Mouse (Mus musculus) gastrocnemius, adult 8-10 months (tissue): Measurements from ENCODE around the gene Rab5a. TPM values are rescaled to one million over a fixed set of nuclear protein-coding genes. Genes with fewer than 3 reads are reported as not detected.
"Not testable (repeated sequence)": the region's sequence is repeated elsewhere in the genome, so short reads cannot be mapped to it uniquely, and the experiment has no call there.

Experiments used
- DNase-seq, 2 experiments: peaks; one replicate each; pipeline ENCODE4 v3.0.0; 2022; ENCODE audit warnings: low spot score in 2 of 2
- total RNA-seq, 4 experiments: library from RNA; stranded (reverse); gene quantifications; 2 replicates each; pipeline ENCODE4 v1.2.4; 2022

The Rab5a gene
- 10 to 100 TPM; 49.0 to 53.9 (median 50.0) TPM for total RNA-seq

DNA sequence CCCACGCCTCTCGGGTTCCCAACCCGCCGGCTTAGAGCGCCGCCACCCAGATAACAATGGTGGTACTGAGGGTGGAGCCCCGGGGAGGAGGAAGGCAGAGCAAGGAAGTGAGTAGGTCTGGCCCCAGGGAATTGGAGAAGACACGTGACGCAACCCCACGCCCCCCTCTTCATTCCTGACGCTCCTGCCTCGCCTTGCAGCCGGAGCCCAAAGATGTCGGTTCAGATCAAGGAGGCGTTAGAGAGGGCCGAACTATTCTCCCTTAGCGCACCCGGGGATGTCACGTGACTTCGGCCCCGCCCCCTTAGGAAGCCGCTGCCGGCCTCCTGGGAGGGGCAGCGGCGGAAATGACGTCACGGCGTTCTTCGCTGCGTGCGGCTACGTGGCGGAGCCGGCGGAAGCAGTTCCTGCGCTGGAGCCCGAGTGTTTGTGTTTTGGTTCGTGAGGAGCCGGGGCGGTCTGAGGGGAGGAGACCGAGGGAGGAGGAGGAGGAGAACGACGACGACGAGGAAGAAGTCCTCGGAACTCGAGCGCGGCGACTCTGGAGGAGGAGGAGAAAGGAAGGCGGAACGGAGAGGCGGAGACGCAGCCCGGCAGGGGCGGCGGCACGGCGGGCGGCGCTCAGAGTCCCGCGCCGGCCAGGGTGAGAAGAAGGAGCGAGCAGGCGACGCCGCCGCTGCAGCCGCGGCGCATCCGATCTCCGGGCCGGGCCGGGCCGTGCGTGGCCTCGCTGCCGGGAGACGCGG lies at the start of gene Rab5a:
Gene Rab5a (plus strand): TSS at position 377 of the 746 bp plus-strand sequence.
- peak; percentile 98 to 99 for DNase-seq

DNA sequence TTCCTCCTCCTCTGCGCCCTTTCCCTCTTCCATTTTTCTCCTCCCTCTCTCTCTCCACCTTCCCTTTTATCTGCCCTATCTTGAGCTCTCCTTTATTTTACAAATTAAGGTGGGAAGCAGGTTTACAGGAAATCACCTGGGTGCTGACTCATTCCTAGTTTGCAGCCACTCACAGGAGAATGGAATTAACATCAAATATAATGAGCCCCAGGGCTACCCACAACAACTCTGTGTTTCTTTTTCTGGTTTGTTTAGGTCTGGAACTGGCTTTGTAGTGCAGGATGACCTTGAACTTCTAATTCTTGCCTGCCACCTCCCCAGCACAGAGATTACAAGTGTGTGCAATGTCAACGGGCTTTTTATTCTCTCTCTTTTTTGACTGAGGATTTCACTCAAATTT lies 22.9 kb upstream of the Rab5a start:
- DNase-seq: no peak

- DNase-seq: no peak
Measured at GRCm38 (mm10) chr17:53456742-53457141, 22.3 kb upstream of the Rab5a start.

DNA sequence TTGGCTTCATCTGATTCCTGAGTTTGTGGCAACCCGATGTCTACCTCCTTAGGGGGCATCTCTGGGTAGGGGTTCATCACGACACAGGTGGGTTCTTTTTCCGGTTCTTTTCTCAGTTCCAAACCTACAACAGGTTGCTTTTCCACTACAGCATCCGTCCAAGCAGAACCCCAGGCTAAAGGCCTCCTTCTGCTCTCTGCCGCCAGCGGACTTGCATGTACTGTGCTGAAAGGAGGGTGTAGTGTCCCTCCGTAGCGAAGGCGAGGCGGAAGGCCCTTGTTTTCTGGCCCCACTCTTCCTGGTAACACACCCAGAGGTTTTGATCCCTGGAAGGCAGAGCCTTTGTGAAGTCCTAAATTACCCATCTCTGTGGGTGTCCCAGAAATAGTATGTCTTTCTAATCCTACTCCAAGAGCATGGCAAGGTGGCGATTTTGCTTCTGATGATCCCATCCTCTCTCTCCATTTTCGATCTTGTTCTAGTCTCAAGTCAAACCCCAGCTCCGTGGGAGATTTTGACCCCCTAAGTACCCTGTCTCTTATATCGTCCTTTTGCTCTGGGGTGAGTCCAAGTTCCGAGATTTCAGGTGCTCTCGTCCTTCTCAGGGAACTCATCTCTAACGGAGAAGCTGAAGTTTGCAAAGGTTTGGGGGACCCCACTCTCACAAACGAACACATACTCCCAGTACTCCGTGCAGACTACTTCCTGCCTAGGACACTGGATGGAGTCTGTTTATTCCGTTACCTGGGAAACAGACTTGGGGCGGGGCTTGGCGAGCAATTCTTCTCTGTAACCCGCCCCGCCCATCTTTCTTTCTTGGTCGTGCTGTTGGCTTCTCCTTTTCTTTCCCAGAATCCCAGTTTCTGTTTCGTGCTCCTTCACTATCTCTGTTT lies 16.2 kb upstream of the Rab5a start, which contains the start of gene Efhb:
Gene Efhb (minus strand): TSS at position 719 of the 893 bp plus-strand sequence.
- DNase-seq: peak; percentile 82 to 84

DNA sequence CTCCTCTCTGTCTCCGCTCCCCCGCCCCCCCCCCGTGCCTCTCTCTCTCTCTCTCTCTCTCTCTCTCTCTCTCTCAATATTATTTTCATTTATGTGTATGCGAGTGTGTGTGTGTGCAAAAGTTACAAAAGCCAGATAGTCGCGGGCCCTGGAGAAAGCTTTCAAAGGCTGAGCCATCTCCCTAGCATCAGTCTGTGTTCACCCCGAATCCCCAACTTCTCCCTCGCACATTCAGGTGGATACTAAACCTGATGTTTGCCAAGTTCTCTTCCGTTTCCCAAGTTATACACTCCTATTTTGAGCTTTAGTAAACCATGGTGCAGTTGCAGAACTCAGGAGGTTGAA lies 15.6 kb upstream of the Rab5a start:
- no peak for DNase-seq

- DNase-seq: no peak
Measured at GRCm38 (mm10) chr17:53465569-53465968, 13.5 kb upstream of the Rab5a start.

GRCm38 (mm10) chr17:53468697-53469096 lies 10.3 kb upstream of the Rab5a start:
- no peak for DNase-seq

DNA sequence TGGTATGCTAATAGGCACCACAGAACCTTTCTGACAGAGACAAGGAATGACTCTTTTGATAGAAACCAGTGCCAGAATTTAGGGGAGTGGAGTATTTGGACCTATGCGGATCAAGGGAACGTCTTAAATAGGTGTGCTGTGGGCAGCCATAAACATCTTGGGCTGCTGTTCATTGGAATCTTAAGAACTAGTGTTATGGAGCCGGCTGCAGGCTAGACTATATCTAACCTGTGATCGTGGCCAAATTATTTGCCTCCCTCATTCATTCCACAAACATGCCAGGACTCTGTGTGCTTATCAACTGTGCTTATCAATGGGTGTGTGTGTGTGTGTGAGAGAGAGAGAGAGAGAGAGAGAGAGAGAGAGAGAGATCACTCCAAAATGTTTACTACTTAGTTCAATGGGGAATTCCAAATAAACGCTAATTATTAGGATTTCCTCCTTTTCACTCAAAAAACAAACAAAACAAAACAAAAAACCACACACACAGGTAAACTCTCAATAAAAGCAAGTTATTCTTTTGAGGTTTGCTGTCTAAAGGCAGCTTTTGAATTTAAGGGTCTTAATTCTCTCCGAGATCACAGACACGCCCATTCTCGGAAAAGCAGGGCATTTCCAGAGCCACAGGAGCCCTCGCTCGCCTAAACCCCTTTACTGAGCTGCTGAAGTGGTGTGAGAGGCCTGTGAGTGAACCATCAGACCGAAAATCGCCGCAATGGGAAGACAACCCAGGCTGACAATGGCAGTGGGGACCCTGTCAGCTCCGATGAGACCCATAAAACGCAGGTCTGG lies 772 bp upstream of the Rab5a start:
- no peak for DNase-seq

DNA sequence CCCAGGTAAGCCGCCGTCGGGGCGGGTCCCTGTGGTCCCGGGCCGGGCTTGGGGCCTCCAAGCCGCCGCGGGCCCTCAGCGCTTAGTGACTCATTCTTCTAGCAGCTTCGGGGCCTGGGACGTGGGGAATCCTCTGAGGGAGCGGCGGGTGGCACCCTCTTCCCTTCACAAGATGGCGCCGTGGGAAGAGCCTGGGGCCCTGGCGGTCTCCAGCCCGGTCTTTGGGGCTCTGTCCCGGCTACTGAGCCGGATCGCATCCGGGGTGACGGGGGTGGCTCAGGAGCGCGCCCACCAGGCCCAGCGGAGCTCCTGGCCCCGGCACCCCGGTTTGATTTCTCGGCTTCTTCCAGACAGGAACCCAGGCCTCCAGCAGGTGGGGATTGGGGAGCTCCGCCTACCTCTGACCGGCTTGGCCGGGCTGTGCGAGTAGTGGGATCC lies 589 bp downstream of the Rab5a start:
- peak; percentile 22 to 38 for DNase-seq

- DNase-seq: no peak
Measured at GRCm38 (mm10) chr17:53480433-53480832, 1.4 kb downstream of the Rab5a start.

DNA sequence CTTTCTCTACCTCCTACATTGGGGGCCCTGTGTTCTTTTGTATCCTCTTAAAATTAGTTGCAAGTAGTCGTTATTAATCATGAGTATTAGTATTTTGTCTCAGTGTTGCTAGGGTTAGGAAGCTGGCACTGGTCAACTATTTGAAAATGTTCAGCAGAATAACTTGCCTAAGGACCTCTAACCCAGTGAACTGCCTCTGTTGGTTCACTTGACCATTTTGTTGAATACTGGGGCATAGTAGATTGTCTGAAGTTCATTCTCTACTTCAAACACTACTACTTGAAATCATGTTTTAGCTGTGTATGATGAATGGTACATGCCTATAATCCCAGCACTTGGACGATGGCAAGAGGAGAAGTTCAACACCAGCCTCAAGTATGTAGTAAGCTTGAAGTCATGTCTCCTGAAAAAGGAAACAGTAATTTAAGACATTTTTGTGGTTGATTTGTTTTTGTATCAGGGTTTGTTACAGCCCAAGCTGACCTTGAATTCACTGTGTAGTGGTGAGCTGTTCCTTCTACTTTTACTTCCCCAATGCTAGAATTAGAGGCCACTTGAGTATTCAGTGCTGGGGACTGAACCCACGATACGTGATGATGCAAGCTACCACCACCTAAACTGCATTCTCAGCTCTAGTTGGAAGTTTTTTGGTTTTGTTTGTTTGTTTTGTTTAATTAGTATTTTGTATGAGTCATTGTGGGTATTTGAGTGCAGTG lies 9.4 kb downstream of the Rab5a start:
- no peak for DNase-seq

GRCm38 (mm10) chr17:53489007-53489378 lies 10.0 kb downstream of the Rab5a start:
- DNase-seq: no peak

- DNase-seq: no peak
Measured at GRCm38 (mm10) chr17:53502966-53503365, 23.9 kb downstream of the Rab5a start.

GRCm38 (mm10) chr17:53512311-53512951 lies 33.4 kb downstream of the Rab5a start:
- DNase-seq: no peak

GRCm38 (mm10) chr17:53519364-53519763 lies 40.3 kb downstream of the Rab5a start:
- DNase-seq: no peak

DNA sequence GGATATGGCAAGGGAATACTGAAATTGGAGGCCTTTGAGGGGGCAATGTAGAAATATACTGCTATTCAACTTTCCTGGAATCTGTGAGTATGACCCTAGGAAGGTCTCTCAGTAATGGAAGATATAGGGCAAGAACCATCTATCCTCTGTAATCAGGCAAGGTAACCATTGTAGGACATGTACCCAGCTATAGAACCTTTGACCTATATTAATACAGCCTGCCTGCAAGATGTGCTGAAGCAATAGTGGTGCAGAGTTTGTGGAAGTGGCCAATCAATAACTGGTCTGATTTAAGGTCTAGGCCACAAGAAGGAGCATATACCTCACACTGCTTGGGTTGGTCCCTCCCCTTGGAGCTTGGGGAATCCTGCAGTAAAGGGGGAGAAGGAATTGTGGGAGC lies 41.5 kb downstream of the Rab5a start:
- no peak for DNase-seq

DNA sequence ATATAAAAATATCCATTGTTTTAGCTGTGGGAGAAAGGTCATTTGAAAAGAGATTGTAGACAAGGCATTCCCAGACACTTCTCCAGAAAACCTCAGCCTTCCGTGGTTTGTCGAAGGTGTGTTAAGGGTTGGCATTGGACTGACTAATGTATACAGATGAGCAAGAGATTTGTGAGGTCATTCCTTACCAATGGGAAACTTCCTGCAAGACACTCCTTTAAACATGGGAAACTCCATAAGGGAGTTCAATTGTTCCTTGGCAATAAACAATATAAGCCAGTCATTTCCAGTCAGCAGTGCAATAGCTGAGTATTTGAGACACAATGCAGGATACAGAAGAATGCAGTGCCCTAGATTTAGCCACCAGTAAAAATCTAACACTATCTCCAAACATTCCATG lies 49.0 kb downstream of the Rab5a start:
- no peak for DNase-seq

GRCm38 (mm10) chr17:53531160-53531559 lies 52.1 kb downstream of the Rab5a start:
- no peak for DNase-seq

- DNase-seq: no peak
Measured at GRCm38 (mm10) chr17:53532425-53532824, 53.4 kb downstream of the Rab5a start.

DNA sequence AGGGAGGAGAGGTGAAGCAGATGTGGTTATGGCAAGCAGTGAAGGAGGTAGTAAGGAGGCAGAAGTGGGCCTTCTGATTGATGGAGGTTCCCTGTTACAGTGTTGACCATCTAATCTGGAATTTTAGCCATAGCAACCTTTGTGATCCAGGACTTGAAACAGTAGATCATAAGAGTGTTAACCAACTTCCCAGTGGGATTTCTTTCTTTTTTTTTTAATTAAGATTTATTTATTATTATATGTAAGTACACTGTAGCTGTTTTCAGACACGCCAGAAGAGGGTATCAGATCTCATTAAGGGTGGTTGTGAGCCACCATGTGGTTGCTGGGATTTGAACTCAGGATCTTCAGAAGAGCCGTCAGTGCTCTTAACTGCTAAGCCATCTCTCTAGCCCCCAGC lies 60.3 kb downstream of the Rab5a start, which contains the start of gene Pp2d1:
Gene Pp2d1 (minus strand): TSS at position 101 of the 400 bp plus-strand sequence.
- DNase-seq: not testable (repeated sequence)
